Mouse (Mus musculus) heart, embryonic 11.5 days (tissue): Measurements from ENCODE around the gene Slc1a4. TPM values are rescaled to one million over a fixed set of nuclear protein-coding genes. Genes with fewer than 3 reads are reported as not detected.

ENCODE experiments used
- ATAC-seq: fragments of 200-750 bp; cut with Nextera tagmentation; replicated peaks from 2 replicates; pipeline ENCODE4 v1.8.0; 2017; ENCODE audit warnings: moderate library complexity; ENCODE audit not compliant: insufficient number of reproducible peaks, low FRiP score, low TSS enrichment
- H3K27ac ChIP-seq: fragments of 300-500 bp; sonication (generic); 2 replicates; pipeline ENCODE4 v1.5.1; 2014; ENCODE audit warnings: mild to moderate bottlenecking, low read depth, low read length
- H3K27me3 ChIP-seq: fragments of 300-500 bp; sonication (generic); 2 replicates; pipeline ENCODE4 v1.6.1; 2014; ENCODE audit warnings: mild to moderate bottlenecking, low read length, mixed read lengths; ENCODE audit not compliant: control insufficient read depth, insufficient read depth
- H3K36me3 ChIP-seq: fragments of 300-500 bp; sonication (generic); 2 replicates; pipeline ENCODE4 v1.6.1; 2014; ENCODE audit warnings: mild to moderate bottlenecking, low read length, moderate library complexity, mixed read lengths; ENCODE audit not compliant: control insufficient read depth, insufficient read depth
- H3K4me1 ChIP-seq: fragments of 300-500 bp; sonication (generic); 2 replicates; pipeline ENCODE4 v1.6.1; 2014; ENCODE audit warnings: low read length; ENCODE audit not compliant: control insufficient read depth, insufficient read depth
- H3K4me2 ChIP-seq: fragments of 300-500 bp; sonication (generic); 2 replicates; pipeline ENCODE4 v1.6.1; 2014; ENCODE audit warnings: mild to moderate bottlenecking, moderate library complexity
- H3K4me3 ChIP-seq: fragments of 300-500 bp; sonication (generic); 2 replicates; pipeline ENCODE4 v1.5.1; 2014; ENCODE audit warnings: low read depth, low read length
- H3K9ac ChIP-seq: fragments of 300-500 bp; sonication (generic); 2 replicates; pipeline ENCODE4 v1.6.1; 2014; ENCODE audit warnings: mild to moderate bottlenecking, low read depth, low read length, moderate library complexity
- H3K9me3 ChIP-seq: fragments of 300-500 bp; sonication (generic); replicated peaks from 2 replicates; pipeline ENCODE4 v1.6.1; 2016; ENCODE audit warnings: low read length; ENCODE audit not compliant: control insufficient read depth
- WGBS: fragments of 180-500 bp; shearing (Covaris S2); extraction: QIAGEN DNeasy Blood & Tissue Kit; methylation state at CpG from one replicate; pipeline ENCODE4 v1.1.7; 2014; ENCODE audit not compliant: insufficient replicate concordance; 5-methylcytosine and 5-hydroxymethylcytosine counted together
- polyA plus RNA-seq: library from polyadenylated mRNA; unstranded; fragments of >200 nt; fragmentation: Nextera tagmentation; extraction: Ambion mirVana; gene quantifications from 2 replicates; pipeline ENCODE4 v1.2.1, GENCODE M21; 2014

The Slc1a4 gene
- polyA plus RNA-seq, 1 experiment from 2014 or later, result 7.9 TPM

- H3K9me3 ChIP-seq, result no peaks in the 10 kb centered on the region
- H3K4me2 ChIP-seq, result no peak overlapping the region
- H3K4me3 ChIP-seq, result no peak overlapping the region
- H3K36me3 ChIP-seq, result no peaks in the 10 kb centered on the region
- no peak for ATAC-seq
- no peak overlapping the region for H3K9ac ChIP-seq
- 68% methylated on average over 2 of the region's 2 CpGs for WGBS
- H3K4me1 ChIP-seq, result 0 out of 2 replicates have a peak, but pooled peaks cover 2% of the 10 kb centered on the region
- no peak overlapping the region for H3K27ac ChIP-seq
- H3K27me3 ChIP-seq, result no peaks in the 10 kb centered on the region
Measured at GRCm38 (mm10) chr11:20253088-20253487, 79.4 kb downstream of the Slc1a4 start.

Other genes with a start within 250 kb of the Slc1a4 start
- 56.0 and 61.5 TPM in 2 replicates for gene Actr2, start 219.8 kb downstream of the Slc1a4 start, polyA plus RNA-seq
- 197 and 209 TPM in 2 replicates for gene Rab1a, start 131.3 kb downstream of the Slc1a4 start, polyA plus RNA-seq
- gene Cep68, start 83.3 kb downstream of the Slc1a4 start, polyA plus RNA-seq, result 32.0 and 32.8 TPM in 2 replicates
- 24.1 and 29.9 TPM in 2 replicates for gene Sertad2, start 210.5 kb upstream of the Slc1a4 start, polyA plus RNA-seq